Mouse (Mus musculus) lung, adult 2 months (tissue): ENCODE measurements around the gene Kdm6b.

Experiments
- CTCF ChIP-seq: fragments of 200-500 bp; IDR thresholded peaks from 2 replicates; pipeline ENCODE4 v1.5.1; 2011; ENCODE audit warnings: mild to moderate bottlenecking, low read length, control low read depth; ENCODE audit not compliant: insufficient read depth
- POLR2A ChIP-seq: fragments of 200-500 bp; IDR thresholded peaks from 2 replicates; pipeline ENCODE4 v1.6.1; 2011; ENCODE audit warnings: low read depth, mild to moderate bottlenecking, control low read depth, low read length, borderline replicate concordance; ENCODE audit errors: extremely low read depth

GRCm38 (mm10) chr11:69400083-69400850 is 13.2 kb downstream of the Kdm6b start:
- no peak for TF ChIP-seq CTCF
- TF ChIP-seq POLR2A = no peak
